Mouse (Mus musculus) forebrain, embryonic 16.5 days (tissue): ENCODE measurements at regions not wholly inside any gene's neighbourhood (a gene's known extent, or its start where the extent isn't known, plus 50 kb on each side); places are given as distances from the start of the nearest gene placed in this dataset.

ENCODE experiments used
- ATAC-seq: fragments of 200-750 bp; cut with Nextera tagmentation; 2 replicates; pipeline ENCODE4 v1.8.0; 2017; ENCODE audit warnings: mild to moderate bottlenecking, moderate library complexity
- H3K27ac ChIP-seq: fragments of 300-500 bp; sonication (generic); 2 replicates; pipeline ENCODE4 v1.5.1; 2014; ENCODE audit warnings: low read length, control low read depth
- H3K27me3 ChIP-seq: fragments of 300-500 bp; sonication (generic); replicated peaks from 2 replicates; pipeline ENCODE4 v1.6.1; 2014; ENCODE audit warnings: low read length; ENCODE audit not compliant: control insufficient read depth, insufficient read depth
- H3K36me3 ChIP-seq: fragments of 300-500 bp; sonication (generic); 2 replicates; pipeline ENCODE4 v1.6.1; 2014; ENCODE audit not compliant: control insufficient read depth, insufficient read depth
- H3K4me1 ChIP-seq: fragments of 300-500 bp; sonication (generic); replicated peaks from 2 replicates; pipeline ENCODE4 v1.6.1; 2014; ENCODE audit warnings: low read length; ENCODE audit not compliant: control insufficient read depth, insufficient read depth
- H3K4me2 ChIP-seq: fragments of 300-500 bp; sonication (generic); 2 replicates; pipeline ENCODE4 v1.6.1; 2014; ENCODE audit warnings: mild to moderate bottlenecking, low read length, control low read depth
- H3K4me3 ChIP-seq: fragments of 300-500 bp; sonication (generic); replicated peaks from 2 replicates; pipeline ENCODE4 v1.5.1; 2014; ENCODE audit warnings: mild to moderate bottlenecking, low read length, control low read depth
- H3K9ac ChIP-seq: fragments of 300-500 bp; sonication (generic); replicated peaks from 2 replicates; pipeline ENCODE4 v1.6.1; 2014; ENCODE audit warnings: low read depth, low read length, control low read depth
- H3K9me3 ChIP-seq: fragments of 300-500 bp; sonication (generic); 2 replicates; pipeline ENCODE4 v1.6.1; 2016; ENCODE audit warnings: low read length; ENCODE audit not compliant: control insufficient read depth
- WGBS: fragments of 180-500 bp; shearing (Covaris S2); extraction: QIAGEN DNeasy Blood & Tissue Kit; methylation state at CpG from one replicate; pipeline ENCODE4 v1.1.7; 2014; 5-methylcytosine and 5-hydroxymethylcytosine counted together

- H3K9me3 ChIP-seq, result no peaks in the 10 kb centered on the region
- no peaks in the 10 kb centered on the region for H3K36me3 ChIP-seq
- H3K27me3 ChIP-seq, result no peaks in the 10 kb centered on the region
- no peak overlapping the region for H3K4me2 ChIP-seq
- no peak overlapping the region for H3K27ac ChIP-seq
- peaks cover 13% of the 10 kb centered on the region for H3K4me1 ChIP-seq
- no peak overlapping the region for H3K4me3 ChIP-seq
- no peak overlapping the region for H3K9ac ChIP-seq
- WGBS, result 32% methylated on average over 10 of the region's 10 CpGs
- ATAC-seq, result no peak
Measured at GRCm38 (mm10) chr16:29877372-29878123, 186.6 kb upstream of the Hes1 start.

- no peak for ATAC-seq
- no peak overlapping the region for H3K4me2 ChIP-seq
- H3K4me3 ChIP-seq, result no peak overlapping the region
- WGBS, result 83% methylated on average over 6 of the region's 6 CpGs
- H3K9me3 ChIP-seq, result no peaks in the 10 kb centered on the region
- H3K27me3 ChIP-seq, result no peaks in the 10 kb centered on the region
- peaks cover 25% of the 10 kb centered on the region for H3K4me1 ChIP-seq
- H3K27ac ChIP-seq, result no peak overlapping the region
- H3K36me3 ChIP-seq, result no peaks in the 10 kb centered on the region
- H3K9ac ChIP-seq, result no peak overlapping the region
Measured at GRCm38 (mm10) chr16:29879665-29880064, 184.5 kb upstream of the Hes1 start.

DNA sequence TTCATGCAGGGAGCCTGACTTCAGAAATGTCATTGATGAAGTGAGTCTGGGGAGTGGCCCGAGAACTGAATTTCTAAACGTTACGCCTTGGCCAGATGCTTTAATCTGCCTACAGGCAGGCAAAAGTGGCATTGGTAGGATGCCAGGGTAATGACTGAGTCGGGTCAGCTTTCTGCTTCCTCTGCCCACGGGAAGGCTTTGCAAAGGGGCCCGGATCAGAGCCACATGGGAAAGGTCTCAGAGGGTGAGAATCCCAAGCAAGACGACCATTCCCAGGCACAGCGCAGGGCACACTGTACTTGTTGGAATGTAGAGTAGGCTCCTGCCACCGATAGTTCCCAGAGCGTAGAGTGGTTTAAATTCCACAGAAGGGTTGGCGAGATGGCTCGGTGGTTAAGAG, 182.7 kb upstream of the Hes1 start:
- Histone ChIP-seq H3K27ac (no peak overlapping the region), H3K4me1 (peaks cover 25% of the 10 kb centered on the region), H3K4me2 (no peak overlapping the region), H3K36me3 (no peaks in the 10 kb centered on the region), H3K9me3 (no peaks in the 10 kb centered on the region), H3K27me3 (no peaks in the 10 kb centered on the region), H3K4me3 (no peak overlapping the region), H3K9ac (no peak overlapping the region)
- ATAC-seq, result no peak
- 24% methylated on average over 12 of the region's 12 CpGs for WGBS

DNA sequence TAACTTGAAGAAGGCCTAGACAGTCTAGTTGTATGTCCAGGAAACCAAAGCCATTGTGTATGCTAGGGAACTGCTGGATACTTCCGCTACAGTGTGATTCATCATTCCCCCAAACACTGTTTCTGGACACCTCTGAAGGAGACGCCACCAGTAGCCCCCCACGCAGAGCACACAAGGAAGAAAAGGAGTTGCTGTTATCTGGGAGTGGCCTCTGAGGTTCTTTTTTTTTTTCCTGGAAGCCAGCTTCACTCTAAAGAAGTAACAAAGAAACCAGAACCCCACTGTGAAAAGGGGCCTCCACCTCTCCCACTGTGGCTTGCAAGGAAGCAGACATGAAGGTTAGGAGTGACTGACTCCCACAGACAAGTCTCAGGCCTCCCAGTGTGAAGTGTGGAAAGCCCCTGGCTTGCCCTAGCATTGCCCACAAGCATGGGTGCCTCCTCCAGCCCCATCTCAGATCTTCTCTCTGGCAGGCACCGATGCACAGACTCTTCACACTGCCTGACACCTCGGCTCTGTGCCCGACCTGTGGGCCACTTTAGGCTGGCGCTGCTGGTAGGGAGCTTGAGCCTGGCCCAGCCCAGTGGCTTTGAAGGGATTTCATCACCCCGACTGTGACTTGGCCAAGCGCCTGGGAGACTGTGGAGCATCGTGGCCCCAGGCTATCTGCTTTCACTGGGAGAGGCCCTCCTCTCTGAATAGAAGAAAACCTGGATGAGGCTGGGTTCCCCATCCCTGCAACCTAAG, 181.8 kb upstream of the Hes1 start:
- H3K4me3 ChIP-seq, result no peak overlapping the region
- no peaks in the 10 kb centered on the region for H3K27me3 ChIP-seq
- H3K4me1 ChIP-seq, result peaks cover 25% of the 10 kb centered on the region
- no peaks in the 10 kb centered on the region for H3K9me3 ChIP-seq
- peak; percentile 81 for ATAC-seq
- peak overlapping the region; percentile 34; the same call in 1 of the 2 replicates for H3K27ac ChIP-seq
- WGBS, result 10% methylated on average over 10 of the region's 10 CpGs
- H3K4me2 ChIP-seq, result peak overlapping the region; percentile 7; the same call in 1 of the 2 replicates
- no peak overlapping the region for H3K9ac ChIP-seq
- H3K36me3 ChIP-seq, result no peaks in the 10 kb centered on the region

- Histone ChIP-seq H3K27me3 (no peaks in the 10 kb centered on the region), H3K9me3 (0 out of 2 replicates have a peak, but pooled peaks cover 3% of the 10 kb centered on the region), H3K9ac (peak overlapping the region; percentile 18; the same call in 1 of the 2 replicates), H3K4me3 (no peak overlapping the region), H3K36me3 (no peaks in the 10 kb centered on the region), H3K4me1 (peaks cover 25% of the 10 kb centered on the region), H3K27ac (peak overlapping the region; percentile 51), H3K4me2 (0 out of 2 replicates have a peak overlapping the region, but pooled peaks have one; percentile 5)
- ATAC-seq, result peak; percentile 81
- WGBS, result 5% methylated on average over 10 of the region's 10 CpGs
Measured at GRCm38 (mm10) chr16:29883252-29883992, 180.8 kb upstream of the Hes1 start.

DNA sequence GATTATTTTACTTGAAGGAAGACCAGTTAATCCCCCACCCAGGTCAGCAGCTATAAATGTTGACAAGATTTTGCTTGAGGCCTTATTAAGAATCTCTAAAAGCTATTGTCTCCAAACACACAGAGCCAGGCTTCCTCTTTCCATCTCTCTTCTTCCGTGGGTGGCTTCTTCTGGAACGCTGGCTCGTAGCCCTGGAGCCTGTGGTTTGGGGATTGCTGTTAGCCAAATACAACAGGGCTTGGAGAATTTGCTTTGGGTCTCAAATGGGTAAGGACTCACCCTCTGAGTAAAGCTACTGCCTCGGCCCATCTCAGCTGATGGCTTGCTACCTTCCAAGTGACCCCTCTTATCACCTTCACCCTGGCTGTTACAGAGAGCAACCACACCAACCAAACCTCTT, 179.3 kb upstream of the Hes1 start:
- 78% methylated on average over 4 of the region's 4 CpGs for WGBS
- Histone ChIP-seq H3K27me3 (no peaks in the 10 kb centered on the region), H3K4me1 (peaks cover 25% of the 10 kb centered on the region)

DNA sequence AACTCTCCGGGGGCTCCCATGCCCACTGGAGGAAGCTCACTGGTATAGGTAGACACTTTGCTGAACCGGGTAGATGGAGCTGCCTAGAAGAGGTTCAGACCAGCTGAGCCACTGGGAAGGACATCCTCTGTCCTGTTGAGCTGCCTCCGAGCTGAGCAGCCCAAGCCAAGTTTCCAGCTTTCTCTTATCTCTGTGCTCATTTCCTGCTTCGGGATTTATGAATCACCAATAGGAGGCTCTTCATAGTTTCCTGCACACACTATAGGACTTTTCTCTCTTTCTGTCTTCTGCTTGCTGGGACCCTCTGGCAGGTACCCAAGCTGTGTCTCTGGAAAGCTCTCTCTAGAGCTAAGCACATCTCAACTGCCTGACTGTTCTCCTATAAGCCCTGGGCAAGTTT, 177.4 kb upstream of the Hes1 start:
- no peaks in the 10 kb centered on the region for H3K27me3 ChIP-seq
- H3K4me1 ChIP-seq, result peaks cover 19% of the 10 kb centered on the region
- WGBS, result 81% methylated on average over 4 of the region's 4 CpGs
- no peak overlapping the region for H3K9ac ChIP-seq
- ATAC-seq, result no peak
- no peak overlapping the region for H3K4me3 ChIP-seq
- 0 out of 2 replicates have a peak, but pooled peaks cover 3% of the 10 kb centered on the region for H3K9me3 ChIP-seq
- no peak overlapping the region for H3K27ac ChIP-seq
- no peak overlapping the region for H3K4me2 ChIP-seq
- no peaks in the 10 kb centered on the region for H3K36me3 ChIP-seq

More for the DNA sequence above, 179.3 kb upstream of the Hes1 start:
- H3K36me3 ChIP-seq, result no peaks in the 10 kb centered on the region
- no peak overlapping the region for H3K4me2 ChIP-seq
- 0 out of 2 replicates have a peak, but pooled peaks cover 3% of the 10 kb centered on the region for H3K9me3 ChIP-seq
- ATAC-seq, result no peak
- no peak overlapping the region for H3K4me3 ChIP-seq
- H3K9ac ChIP-seq, result no peak overlapping the region
- H3K27ac ChIP-seq, result no peak overlapping the region

DNA sequence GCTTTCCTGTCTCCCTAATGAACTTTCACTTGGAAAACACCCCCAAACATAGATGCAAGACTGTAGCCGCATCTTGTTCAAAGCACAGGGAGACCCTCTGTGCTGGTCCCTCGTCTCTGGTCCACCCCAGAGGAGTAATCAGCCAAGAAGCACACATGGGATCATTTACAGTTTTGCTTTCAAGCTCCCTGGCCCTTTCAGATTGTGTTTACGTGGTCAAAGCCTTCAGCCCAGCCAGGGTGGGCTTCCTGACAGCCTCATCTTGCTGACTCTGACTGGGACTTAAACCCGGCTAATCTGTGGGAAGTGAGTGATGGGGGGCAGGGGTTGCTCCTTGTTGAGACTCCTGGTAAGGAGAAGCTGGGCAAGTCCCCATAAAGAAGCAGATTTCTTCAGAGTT, 174.8 kb upstream of the Hes1 start:
- Histone ChIP-seq H3K27ac (no peak overlapping the region), H3K4me3 (no peak overlapping the region), H3K36me3 (no peaks in the 10 kb centered on the region), H3K27me3 (no peaks in the 10 kb centered on the region), H3K4me2 (no peak overlapping the region), H3K9ac (no peak overlapping the region), H3K4me1 (peaks cover 12% of the 10 kb centered on the region), H3K9me3 (0 out of 2 replicates have a peak, but pooled peaks cover 3% of the 10 kb centered on the region)
- ATAC-seq, result no peak
- WGBS, result 27% methylated on average over 4 of the region's 4 CpGs

- no peak overlapping the region for H3K27ac ChIP-seq
- no peak overlapping the region for H3K4me2 ChIP-seq
- WGBS, result 65% methylated on average over 7 of the region's 7 CpGs
- no peak overlapping the region for H3K9ac ChIP-seq
- H3K36me3 ChIP-seq, result no peaks in the 10 kb centered on the region
- ATAC-seq, result no peak
- H3K27me3 ChIP-seq, result no peaks in the 10 kb centered on the region
- H3K4me3 ChIP-seq, result no peak overlapping the region
- H3K4me1 ChIP-seq, result peaks cover 16% of the 10 kb centered on the region
- 0 out of 2 replicates have a peak, but pooled peaks cover 3% of the 10 kb centered on the region for H3K9me3 ChIP-seq
Measured at GRCm38 (mm10) chr16:29891472-29891871, 172.7 kb upstream of the Hes1 start.
